ENCODE assay signal across 8 mouse cellular contexts in genomic region chr2:164456864-164457300, GRCm38 (mm10). TPM values are rescaled to one million over a fixed set of nuclear protein-coding genes. Genes with fewer than 3 reads are reported as not detected.
A peak's percentile ranks its signal among the peaks of the same experiment; 100 is the strongest.
DNase-seq lines count a peak whose midpoint lies in the region; ATAC-seq lines count a peak whose summit lies in the region.

Sys1 (plus strand) TSS chr2:164456964.

- intact Hi-C loops in heart, postnatal 14 days (cut with DNase I), result loop anchor here (2.0 kb wide), 1 partner anchor 40 kb away; no protein-coding TSS in a partner anchor

- ATAC-seq in forebrain, embryonic 12.5 days (ENCODE audit: low FRiP score), result no peak
- no peak for ATAC-seq in stomach, embryonic 14.5 days (ENCODE audit: insufficient number of reproducible peaks, insufficient read depth, low FRiP score, low read depth)

- H3K9ac ChIP-seq in forebrain, embryonic 12.5 days, result no peak within 1 kb of the TSS
- H3K9ac ChIP-seq in stomach, embryonic 14.5 days (replicated peaks; ENCODE audit: low read depth, low read length), result peak within 1 kb of the TSS; percentile 18; the same call in 1 of the 2 replicates

- no peak within 1 kb of the TSS for H3K4me3 ChIP-seq in forebrain, embryonic 12.5 days (replicated peaks)
- H3K4me3 ChIP-seq in megakaryocyte, embryonic 14.5 days (replicated peaks), result peak within 1 kb of the TSS; percentile 87
- H3K4me3 ChIP-seq in stomach, embryonic 14.5 days (ENCODE audit: low read depth, low read length), result no peak within 1 kb of the TSS

- no peaks in the 10 kb centered on the region for H3K36me3 ChIP-seq in forebrain, embryonic 12.5 days (replicated peaks)
- no peaks in the 10 kb centered on the region for H3K36me3 ChIP-seq in megakaryocyte, embryonic 14.5 days (replicated peaks; ENCODE audit: low read length)
- H3K36me3 ChIP-seq in stomach, embryonic 14.5 days (ENCODE audit: control insufficient read depth, insufficient read depth, low read length), result no peaks in the 10 kb centered on the region

- H3K4me1 ChIP-seq in forebrain, embryonic 12.5 days, result peaks cover 14% of the 10 kb centered on the region
- H3K4me1 ChIP-seq in megakaryocyte, embryonic 14.5 days, result peaks cover 21% of the 10 kb centered on the region
- peaks cover 24% of the 10 kb centered on the region for H3K4me1 ChIP-seq in stomach, embryonic 14.5 days (ENCODE audit: control insufficient read depth, insufficient read depth, low read length)

- no peaks in the 10 kb centered on the region for H3K27me3 ChIP-seq in forebrain, embryonic 12.5 days
- peaks cover 37% of the 10 kb centered on the region for H3K27me3 ChIP-seq in megakaryocyte, embryonic 14.5 days (replicated peaks)
- no peaks in the 10 kb centered on the region for H3K27me3 ChIP-seq in stomach, embryonic 14.5 days (ENCODE audit: control insufficient read depth, insufficient read depth, low read length)

- no peak within 1 kb of the TSS for H3K27ac ChIP-seq in forebrain, embryonic 12.5 days
- peak within 1 kb of the TSS; percentile 63 for H3K27ac ChIP-seq in stomach, embryonic 14.5 days (ENCODE audit: low read length)

- H3K4me2 ChIP-seq in forebrain, embryonic 12.5 days, result peak within 1 kb of the TSS; percentile 28; the same call in 1 of the 2 replicates
- peak within 1 kb of the TSS; percentile 31 for H3K4me2 ChIP-seq in stomach, embryonic 14.5 days (replicated peaks; ENCODE audit: low read depth, low read length)

- 2% methylated on average over 7 of the region's 7 CpGs for WGBS in forebrain, embryonic 12.5 days
- 5% methylated on average over 7 of the region's 7 CpGs for WGBS in large intestine, adult 2 months
- 2% methylated on average over 7 of the region's 7 CpGs for WGBS in stomach, embryonic 14.5 days

- DNase-seq in CD4-positive, CD25-positive, alpha-beta regulatory T cell, adult 2 months (ENCODE audit: low read depth, low spot score), result peak; percentile 79
- peak; percentile 48 for DNase-seq in R1 (ENCODE audit: low read depth, low spot score)
- peak in 1 of 2 experiments; percentile 23 for DNase-seq in heart, postnatal 14 days
- no peak for DNase-seq in large intestine, adult 2 months (ENCODE audit: low read depth, low spot score)
- DNase-seq in thymus, postnatal 25 days, result no peak

- no peaks in the 10 kb centered on the region for H3K9me3 ChIP-seq in forebrain, embryonic 12.5 days
- H3K9me3 ChIP-seq in megakaryocyte, embryonic 14.5 days, result no peaks in the 10 kb centered on the region
- H3K9me3 ChIP-seq in stomach, embryonic 14.5 days (ENCODE audit: control insufficient read depth, low read depth, low read length), result no peaks in the 10 kb centered on the region

RNA-seq across cellular contexts. Expression of gene Sys1, which starts in this region (rescaled TPM):
- 60.5 and 67.4 TPM in 2 replicates for polyA plus RNA-seq in forebrain, embryonic 12.5 days (2016; fragmentation: Nextera tagmentation; extraction: Ambion mirVana)
- 10 to 100 TPM; 21.2 to 21.9 TPM for total RNA-seq in heart, postnatal 14 days (2021)
- polyA plus RNA-seq in large intestine, adult 2 months (2012; rRNA removed), result 104 and 111 TPM in 2 replicates
- polyA plus RNA-seq in megakaryocyte, embryonic 14.5 days (2012; ENCODE audit: insufficient read depth, low replicate concordance), result 63.1 and 105 TPM in 2 replicates
- 65.0 and 67.6 TPM in 2 replicates for polyA plus RNA-seq in stomach, embryonic 14.5 days (2014; fragmentation: Nextera tagmentation; extraction: Ambion mirVana)

Comparison
In these comparisons a context has a peak if more than half of its experiments do, and no peak if none do; other contexts are left out.
1. DNase-seq: peak in CD4-positive, CD25-positive, alpha-beta regulatory T cell, adult 2 months (single experiment) and R1 (single experiment); none in large intestine, adult 2 months (single experiment) and thymus, postnatal 25 days (single experiment).